Mouse (Mus musculus): Measurements from ENCODE around the gene E2f7. TPM values are rescaled to one million over a fixed set of nuclear protein-coding genes. Genes with fewer than 3 reads are reported as not detected.
A peak's percentile ranks its signal among the peaks of the same experiment; 100 is the strongest.

E2f7 gene
- total and polyA plus RNA-seq, 2 experiments from 2014 or later, result 4.7 to 17.1 TPM

- H3K4me1 ChIP-seq (ENCODE audit: control insufficient read depth, insufficient read depth), result no peaks in the 10 kb centered on the region
- no peaks in the 10 kb centered on the region for H3K27me3 ChIP-seq (ENCODE audit: control insufficient read depth, insufficient read depth, low read length)
- TF ChIP-seq CTCF (IDR thresholded peaks at IDR 0.05; ENCODE audit: low read depth) (no peak), EP300 (IDR thresholded peaks at IDR 0.05; ENCODE audit: low read depth) (no peak)
- no peak overlapping the region for H3K9ac ChIP-seq (replicated peaks; ENCODE audit: low read depth, low read length)
- DNase-seq (ENCODE audit: low spot score), result no peak
- no peaks in the 10 kb centered on the region for H3K9me3 ChIP-seq (replicated peaks; ENCODE audit: control insufficient read depth, low read length)
- no peak for ATAC-seq (ENCODE audit: insufficient read depth, low read depth)
- H3K36me3 ChIP-seq (replicated peaks; ENCODE audit: control insufficient read depth, insufficient read depth, low read length), result no peaks in the 10 kb centered on the region
- 71% methylated on average over 15 of the region's 15 CpGs for WGBS
- no peak overlapping the region for H3K27ac ChIP-seq (ENCODE audit: low read depth)
- no peak overlapping the region for H3K4me3 ChIP-seq (ENCODE audit: low read depth, low read length)
- H3K4me2 ChIP-seq (ENCODE audit: low read depth, low read length), result no peak overlapping the region
Observed at GRCm38 (mm10) chr10:110726431-110726830, 18.8 kb upstream of the E2f7 start.

- 42% methylated on average over 4 of the region's 4 CpGs for WGBS
- ATAC-seq (ENCODE audit: insufficient read depth, low read depth), result no peak
- Histone ChIP-seq H3K9me3 (replicated peaks; ENCODE audit: control insufficient read depth, low read length) (no peaks in the 10 kb centered on the region), H3K4me1 (ENCODE audit: control insufficient read depth, insufficient read depth) (no peaks in the 10 kb centered on the region), H3K27ac (ENCODE audit: low read depth) (no peak overlapping the region), H3K4me3 (ENCODE audit: low read depth, low read length) (no peak overlapping the region), H3K27me3 (ENCODE audit: control insufficient read depth, insufficient read depth, low read length) (no peaks in the 10 kb centered on the region), H3K4me2 (ENCODE audit: low read depth, low read length) (no peak overlapping the region), H3K36me3 (replicated peaks; ENCODE audit: control insufficient read depth, insufficient read depth, low read length) (no peaks in the 10 kb centered on the region), H3K9ac (replicated peaks; ENCODE audit: low read depth, low read length) (no peak overlapping the region)
- no peak for DNase-seq (ENCODE audit: low spot score)
- TF ChIP-seq CTCF (IDR thresholded peaks at IDR 0.05; ENCODE audit: low read depth), result peak; percentile 73
- TF ChIP-seq EP300 (IDR thresholded peaks at IDR 0.05; ENCODE audit: low read depth), result no peak
Observed at GRCm38 (mm10) chr10:110727816-110728215, 17.4 kb upstream of the E2f7 start.

GRCm38 (mm10) chr10:110733343-110733742 is 11.9 kb upstream of the E2f7 start:
- Histone ChIP-seq H3K9ac (replicated peaks; ENCODE audit: low read depth, low read length) (no peak overlapping the region), H3K4me3 (ENCODE audit: low read depth, low read length) (no peak overlapping the region), H3K27ac (ENCODE audit: low read depth) (no peak overlapping the region), H3K9me3 (replicated peaks; ENCODE audit: control insufficient read depth, low read length) (no peaks in the 10 kb centered on the region), H3K27me3 (ENCODE audit: control insufficient read depth, insufficient read depth, low read length) (no peaks in the 10 kb centered on the region), H3K36me3 (replicated peaks; ENCODE audit: control insufficient read depth, insufficient read depth, low read length) (no peaks in the 10 kb centered on the region), H3K4me2 (ENCODE audit: low read depth, low read length) (no peak overlapping the region), H3K4me1 (ENCODE audit: control insufficient read depth, insufficient read depth) (no peaks in the 10 kb centered on the region)
- TF ChIP-seq CTCF (IDR thresholded peaks at IDR 0.05; ENCODE audit: low read depth) (peak; percentile 82), EP300 (IDR thresholded peaks at IDR 0.05; ENCODE audit: low read depth) (no peak)
- no peak for ATAC-seq (ENCODE audit: insufficient read depth, low read depth)
- DNase-seq (ENCODE audit: low spot score), result peak; percentile 62
- WGBS, result 17% methylated on average over 6 of the region's 6 CpGs

DNA sequence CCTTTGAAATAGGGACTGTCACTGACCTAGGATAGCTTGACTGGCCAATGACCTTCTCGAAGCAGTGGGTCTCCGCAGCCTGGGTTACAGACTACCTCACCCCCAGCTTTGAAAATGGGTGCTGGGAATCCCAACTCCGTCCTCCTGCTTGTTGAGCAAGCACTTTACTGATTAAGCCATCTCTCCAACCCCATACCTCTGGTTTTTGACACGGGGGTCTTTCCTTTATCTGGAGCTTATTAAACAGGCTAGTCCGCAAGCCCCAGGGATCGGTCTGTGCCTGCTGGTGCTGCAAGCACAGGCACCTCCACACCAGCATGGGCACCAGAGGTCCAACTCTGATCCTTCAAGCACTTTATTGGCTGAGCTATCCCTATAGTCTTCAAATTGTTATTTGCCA is 1.5 kb upstream of the E2f7 start:
- H3K9me3 ChIP-seq (replicated peaks; ENCODE audit: control insufficient read depth, low read length), result no peaks in the 10 kb centered on the region
- H3K4me2 ChIP-seq (ENCODE audit: low read depth, low read length), result no peak overlapping the region
- ATAC-seq (ENCODE audit: insufficient read depth, low read depth) (no peak), DNase-seq (ENCODE audit: low spot score) (no peak)
- peaks cover 9% of the 10 kb centered on the region; the same call in 1 of the 2 replicates for H3K36me3 ChIP-seq (replicated peaks; ENCODE audit: control insufficient read depth, insufficient read depth, low read length)
- no peaks in the 10 kb centered on the region for H3K27me3 ChIP-seq (ENCODE audit: control insufficient read depth, insufficient read depth, low read length)
- H3K27ac ChIP-seq (ENCODE audit: low read depth), result no peak overlapping the region
- 84% methylated on average over 6 of the region's 6 CpGs for WGBS
- H3K4me3 ChIP-seq (ENCODE audit: low read depth, low read length), result no peak overlapping the region
- TF ChIP-seq EP300 (IDR thresholded peaks at IDR 0.05; ENCODE audit: low read depth) (no peak), CTCF (IDR thresholded peaks at IDR 0.05; ENCODE audit: low read depth) (no peak)
- H3K4me1 ChIP-seq (ENCODE audit: control insufficient read depth, insufficient read depth), result peaks cover 14% of the 10 kb centered on the region
- no peak overlapping the region for H3K9ac ChIP-seq (replicated peaks; ENCODE audit: low read depth, low read length)

GRCm38 (mm10) chr10:110744120-110744519 is 1.1 kb upstream of the E2f7 start:
- ATAC-seq (ENCODE audit: insufficient read depth, low read depth) (no peak), DNase-seq (ENCODE audit: low spot score) (no peak)
- no peak overlapping the region for H3K9ac ChIP-seq (replicated peaks; ENCODE audit: low read depth, low read length)
- peaks cover 13% of the 10 kb centered on the region; the same call in 1 of the 2 replicates for H3K36me3 ChIP-seq (replicated peaks; ENCODE audit: control insufficient read depth, insufficient read depth, low read length)
- H3K27me3 ChIP-seq (ENCODE audit: control insufficient read depth, insufficient read depth, low read length), result no peaks in the 10 kb centered on the region
- no peak overlapping the region for H3K4me3 ChIP-seq (ENCODE audit: low read depth, low read length)
- no peak for TF ChIP-seq EP300 (IDR thresholded peaks at IDR 0.05; ENCODE audit: low read depth)
- no peak for TF ChIP-seq CTCF (IDR thresholded peaks at IDR 0.05; ENCODE audit: low read depth)
- peaks cover 14% of the 10 kb centered on the region for H3K4me1 ChIP-seq (ENCODE audit: control insufficient read depth, insufficient read depth)
- H3K9me3 ChIP-seq (replicated peaks; ENCODE audit: control insufficient read depth, low read length), result no peaks in the 10 kb centered on the region
- H3K4me2 ChIP-seq (ENCODE audit: low read depth, low read length), result 0 out of 2 replicates have a peak overlapping the region, but pooled peaks have one; percentile 97
- no peak overlapping the region for H3K27ac ChIP-seq (ENCODE audit: low read depth)
- 70% methylated on average over 12 of the region's 12 CpGs for WGBS

GRCm38 (mm10) chr10:110745640-110746032 is 397 bp downstream of the E2f7 start:
- peak overlapping the region; percentile 69 for H3K9ac ChIP-seq (replicated peaks; ENCODE audit: low read depth, low read length)
- H3K27me3 ChIP-seq (ENCODE audit: control insufficient read depth, insufficient read depth, low read length), result no peaks in the 10 kb centered on the region
- no peaks in the 10 kb centered on the region for H3K9me3 ChIP-seq (replicated peaks; ENCODE audit: control insufficient read depth, low read length)
- peak; percentile 38 for ATAC-seq (ENCODE audit: insufficient read depth, low read depth)
- H3K27ac ChIP-seq (ENCODE audit: low read depth), result peak overlapping the region; percentile 47
- no peak for DNase-seq (ENCODE audit: low spot score)
- WGBS, result 1% methylated on average over 23 of the region's 23 CpGs
- no peak for TF ChIP-seq CTCF (IDR thresholded peaks at IDR 0.05; ENCODE audit: low read depth)
- no peak for TF ChIP-seq EP300 (IDR thresholded peaks at IDR 0.05; ENCODE audit: low read depth)
- peak overlapping the region; percentile 75 for H3K4me3 ChIP-seq (ENCODE audit: low read depth, low read length)
- H3K36me3 ChIP-seq (replicated peaks; ENCODE audit: control insufficient read depth, insufficient read depth, low read length), result peaks cover 19% of the 10 kb centered on the region; the same call in 1 of the 2 replicates
- H3K4me2 ChIP-seq (ENCODE audit: low read depth, low read length), result peak overlapping the region; percentile 97
- H3K4me1 ChIP-seq (ENCODE audit: control insufficient read depth, insufficient read depth), result peaks cover 14% of the 10 kb centered on the region

All from heart, postnatal 0 days (tissue).